Mouse (Mus musculus): ENCODE results near the gene Dnhd1. TPM values are rescaled to one million over a fixed set of nuclear protein-coding genes. Genes with fewer than 3 reads are reported as not detected.
"Not testable (repeated sequence)": the region's sequence is repeated elsewhere in the genome, so short reads cannot be mapped to it uniquely, and the experiment has no call there.

The Dnhd1 gene
- polyA plus RNA-seq, 1 experiment from 2014 or later = 1.4 TPM

DNA sequence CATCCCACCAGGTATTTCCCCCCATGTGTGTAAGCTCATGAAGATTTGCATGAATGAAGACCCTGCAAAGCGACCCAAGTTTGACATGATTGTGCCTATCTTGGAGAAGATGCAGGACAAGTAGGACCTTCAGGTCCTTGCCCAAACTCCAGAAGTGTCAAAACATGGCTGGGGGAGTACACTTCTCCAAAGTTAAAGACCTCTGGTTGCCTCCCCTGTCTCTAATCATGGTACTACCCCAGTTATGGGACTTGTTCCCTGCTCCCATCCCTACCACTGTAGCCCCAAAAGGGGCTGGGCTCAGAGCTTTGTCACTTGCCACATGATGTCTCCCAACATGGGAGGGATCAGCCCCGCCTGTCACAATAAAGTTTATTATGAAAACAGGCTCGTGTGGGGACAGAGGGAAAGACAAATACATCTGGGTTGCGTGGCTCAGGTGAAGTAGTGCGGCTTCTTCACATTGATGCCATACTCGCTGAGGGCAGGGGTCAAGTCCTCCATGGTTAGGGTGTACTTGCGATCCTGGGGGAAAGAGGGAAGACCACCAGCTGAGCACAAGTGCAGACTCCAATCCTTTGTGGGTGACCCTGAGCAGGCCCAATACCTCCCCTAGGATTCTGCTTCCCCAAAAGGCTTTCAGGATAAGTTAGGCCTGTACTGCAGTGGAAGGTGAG, 92.0 kb downstream of the Dnhd1 start:
- not testable (repeated sequence) for H3K9me3 ChIP-seq (replicated peaks; ENCODE audit: control insufficient read depth, low read length); H3K27me3 ChIP-seq (ENCODE audit: control insufficient read depth, insufficient read depth, low read length); H3K27ac ChIP-seq (ENCODE audit: low read length); H3K9ac ChIP-seq (ENCODE audit: low read length); ATAC-seq (ENCODE audit: insufficient read depth, low FRiP score)
- Histone ChIP-seq H3K36me3 (ENCODE audit: control insufficient read depth, insufficient read depth, low read length) (peaks cover 14% of the 10 kb centered on the region), H3K4me3 (replicated peaks; ENCODE audit: low read length) (peak overlapping the region; percentile 73), H3K4me2 (ENCODE audit: low read depth, low read length) (peak overlapping the region; percentile 72; the same call in 1 of the 2 replicates), H3K4me1 (ENCODE audit: control insufficient read depth, insufficient read depth, low read length) (peaks cover 27% of the 10 kb centered on the region)
- 83% methylated on average over 7 of the region's 7 CpGs for WGBS

DNA sequence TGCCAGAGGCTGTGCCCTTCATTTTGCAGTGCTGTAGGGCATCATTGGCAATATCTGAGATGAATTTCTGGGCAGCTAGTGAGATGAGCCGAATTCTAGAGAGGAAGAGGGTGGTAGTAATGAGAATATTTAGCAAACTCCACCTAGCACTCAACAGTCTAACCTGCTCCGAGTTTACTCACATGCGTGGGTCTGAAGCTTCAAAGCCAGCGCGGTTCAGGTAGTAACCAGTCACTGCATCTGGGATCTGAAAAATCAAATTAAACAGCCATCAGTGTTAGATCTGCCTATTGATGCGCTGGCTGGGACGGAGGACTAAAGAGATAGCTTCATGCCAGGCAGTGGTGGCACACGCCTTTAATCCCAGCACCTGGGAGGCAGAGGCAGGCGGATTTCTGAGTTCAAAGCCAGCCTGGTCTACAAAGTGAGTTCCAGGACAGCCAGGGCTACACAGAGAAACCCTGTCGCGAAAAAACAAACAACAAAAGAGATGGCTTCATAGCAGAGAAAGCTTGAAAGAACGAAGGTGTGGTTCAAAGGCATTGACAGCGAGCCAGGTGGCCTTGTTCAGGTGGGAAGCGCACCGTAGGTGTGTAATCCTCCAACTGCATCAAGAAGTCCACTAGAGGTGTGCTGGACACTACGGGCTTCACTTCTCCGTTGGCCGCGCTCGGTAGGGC, 92.8 kb downstream of the Dnhd1 start:
- H3K4me2 ChIP-seq (ENCODE audit: low read depth, low read length) = peak overlapping the region; percentile 72
- H3K36me3 ChIP-seq (ENCODE audit: control insufficient read depth, insufficient read depth, low read length) = peaks cover 14% of the 10 kb centered on the region
- H3K27ac ChIP-seq (ENCODE audit: low read length) = peak overlapping the region; percentile 84; the same call in 1 of the 2 replicates
- peak overlapping the region; percentile 73 for H3K4me3 ChIP-seq (replicated peaks; ENCODE audit: low read length)
- peak; percentile 1; the same call in 1 of the 2 replicates for ATAC-seq (ENCODE audit: insufficient read depth, low FRiP score)
- WGBS = 31% methylated on average over 20 of the region's 20 CpGs
- H3K4me1 ChIP-seq (ENCODE audit: control insufficient read depth, insufficient read depth, low read length) = peaks cover 24% of the 10 kb centered on the region
- H3K9me3 ChIP-seq (replicated peaks; ENCODE audit: control insufficient read depth, low read length); H3K27me3 ChIP-seq (ENCODE audit: control insufficient read depth, insufficient read depth, low read length): not testable (repeated sequence)
- peak overlapping the region; percentile 90 for H3K9ac ChIP-seq (ENCODE audit: low read length)

DNA sequence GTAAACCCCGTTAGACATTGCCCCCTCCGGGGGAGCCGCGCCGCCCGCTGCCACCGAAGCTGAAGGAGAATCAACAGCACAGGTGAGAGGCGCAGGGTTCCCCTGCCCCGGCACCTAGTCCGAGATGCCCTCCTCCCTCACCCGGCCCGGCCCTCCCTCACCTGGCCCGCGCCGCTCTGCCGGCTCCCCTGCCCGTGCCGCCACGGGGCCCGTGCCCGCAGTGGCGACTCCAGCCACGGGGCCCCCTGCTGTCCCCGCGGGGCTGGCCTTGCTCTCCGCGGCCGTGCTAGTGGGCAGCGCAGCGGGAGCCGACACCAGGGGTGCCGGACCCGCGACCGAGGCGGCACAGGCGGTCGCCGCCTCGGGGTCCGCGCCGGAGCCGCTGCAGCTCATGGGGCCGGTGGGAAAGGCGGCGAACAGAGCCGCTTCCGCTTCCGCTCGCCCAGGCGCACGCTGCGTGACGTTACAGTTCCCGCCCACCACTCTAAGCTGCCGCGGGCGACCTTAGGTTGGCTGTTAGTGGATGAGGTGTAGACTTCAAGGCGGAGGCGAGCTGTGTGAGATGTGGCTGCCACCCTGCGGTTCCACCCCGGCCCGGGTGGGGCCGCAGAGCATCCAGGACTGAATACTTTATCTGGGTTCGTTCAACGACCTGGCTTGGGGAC, 93.4 kb downstream of the Dnhd1 start, which contains the start of gene Taf10:
Gene Taf10, minus strand, starts transcription at position 436 of the 665 bp plus-strand sequence.
- peak within 1 kb of the TSS; percentile 90 for H3K9ac ChIP-seq (ENCODE audit: low read length)
- peak within 1 kb of the TSS; percentile 72 for H3K4me2 ChIP-seq (ENCODE audit: low read depth, low read length)
- H3K36me3 ChIP-seq (ENCODE audit: control insufficient read depth, insufficient read depth, low read length) = peaks cover 14% of the 10 kb centered on the region
- peaks cover 20% of the 10 kb centered on the region for H3K4me1 ChIP-seq (ENCODE audit: control insufficient read depth, insufficient read depth, low read length)
- WGBS = under 1% methylated on average over 54 of the region's 67 CpGs
- no peaks in the 10 kb centered on the region for H3K9me3 ChIP-seq (replicated peaks; ENCODE audit: control insufficient read depth, low read length)
- peak; percentile 96 for ATAC-seq (ENCODE audit: insufficient read depth, low FRiP score)
- H3K27me3 ChIP-seq (ENCODE audit: control insufficient read depth, insufficient read depth, low read length) = no peaks in the 10 kb centered on the region
- H3K4me3 ChIP-seq (replicated peaks; ENCODE audit: low read length) = peak within 1 kb of the TSS; percentile 73
- peak within 1 kb of the TSS; percentile 84 for H3K27ac ChIP-seq (ENCODE audit: low read length)

DNA sequence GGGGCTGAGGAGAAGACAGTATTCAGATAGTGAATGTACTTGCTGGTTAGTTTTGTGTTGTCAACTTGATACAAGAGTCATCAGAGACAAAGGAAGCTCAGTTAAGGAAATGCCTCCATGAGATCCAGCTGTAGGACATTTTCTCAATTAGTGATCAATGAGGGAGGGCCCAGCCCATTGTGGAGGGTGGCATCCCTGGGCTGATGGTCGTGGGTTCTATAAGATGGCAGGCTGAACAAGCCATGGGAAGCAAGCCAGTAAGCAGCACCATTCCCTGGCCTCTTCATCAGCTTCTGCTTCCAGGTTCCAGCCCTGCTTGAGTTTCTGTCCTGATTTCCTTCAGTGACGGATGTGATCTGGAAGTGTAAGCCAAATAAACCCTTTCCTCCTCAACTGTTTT, 97.1 kb downstream of the Dnhd1 start:
- Histone ChIP-seq H3K9ac (ENCODE audit: low read length) (no peak overlapping the region), H3K27me3 (ENCODE audit: control insufficient read depth, insufficient read depth, low read length) (no peaks in the 10 kb centered on the region), H3K9me3 (replicated peaks; ENCODE audit: control insufficient read depth, low read length) (no peaks in the 10 kb centered on the region), H3K4me2 (ENCODE audit: low read depth, low read length) (no peak overlapping the region), H3K36me3 (ENCODE audit: control insufficient read depth, insufficient read depth, low read length) (no peaks in the 10 kb centered on the region; the same call in 1 of the 2 replicates), H3K4me3 (replicated peaks; ENCODE audit: low read length) (no peak overlapping the region), H3K4me1 (ENCODE audit: control insufficient read depth, insufficient read depth, low read length) (peaks cover 18% of the 10 kb centered on the region), H3K27ac (ENCODE audit: low read length) (no peak overlapping the region)
- WGBS = 76% methylated on average over 2 of the region's 2 CpGs
- ATAC-seq (ENCODE audit: insufficient read depth, low FRiP score) = no peak

DNA sequence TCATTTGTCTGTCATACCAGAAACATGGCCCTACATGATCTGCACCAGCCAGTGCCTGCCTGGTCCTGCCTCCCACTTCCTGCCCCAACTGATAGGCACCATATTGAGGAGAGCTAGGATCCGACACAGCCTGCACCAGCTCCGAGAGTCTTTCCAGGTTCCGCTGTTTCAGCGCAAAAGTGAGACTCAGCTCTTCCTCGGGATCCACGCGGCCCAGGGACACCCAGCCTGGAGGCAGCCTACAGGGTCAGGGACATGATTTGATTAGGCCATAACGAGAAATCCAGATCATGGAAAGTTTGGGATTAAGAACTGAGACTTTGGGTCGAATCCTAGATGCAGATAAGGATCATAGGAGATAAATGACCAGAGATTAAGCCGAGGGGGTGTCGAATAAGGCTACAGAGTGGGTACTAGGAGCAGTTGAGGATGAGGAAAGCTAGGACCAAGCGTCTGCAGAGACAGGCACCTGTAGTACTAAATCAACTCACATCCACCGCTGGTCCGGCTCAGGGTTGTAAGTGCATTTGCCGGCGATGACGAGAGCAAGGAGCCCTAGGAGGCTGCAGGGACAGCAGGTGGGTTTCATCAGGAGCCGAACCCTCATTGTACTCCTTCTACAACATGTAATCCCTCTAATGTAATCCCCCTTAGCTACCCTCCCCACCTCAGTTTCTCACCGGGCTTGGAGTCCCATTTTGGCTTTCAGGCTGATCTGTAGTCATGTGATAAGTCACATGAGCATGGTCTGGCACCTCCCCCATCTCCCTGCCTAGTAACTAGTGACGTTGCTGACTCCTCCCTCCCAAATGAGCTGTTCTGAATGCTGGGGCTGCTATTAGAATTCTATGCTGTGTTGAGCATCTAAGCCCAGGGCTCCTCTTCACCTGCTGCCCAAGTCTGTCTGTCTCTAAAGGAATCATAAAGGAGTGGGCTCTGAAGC, 101.1 kb downstream of the Dnhd1 start, which contains the start of gene Tpp1:
Gene Tpp1, minus strand, starts transcription at position 745 of the 943 bp plus-strand sequence.
- Histone ChIP-seq H3K27ac (ENCODE audit: low read length) (peak within 1 kb of the TSS; percentile 51; the same call in 1 of the 2 replicates), H3K4me3 (replicated peaks; ENCODE audit: low read length) (peak within 1 kb of the TSS; percentile 70), H3K36me3 (ENCODE audit: control insufficient read depth, insufficient read depth, low read length) (no peaks in the 10 kb centered on the region; the same call in 1 of the 2 replicates), H3K9me3 (replicated peaks; ENCODE audit: control insufficient read depth, low read length) (no peaks in the 10 kb centered on the region), H3K9ac (ENCODE audit: low read length) (peak within 1 kb of the TSS; percentile 83), H3K27me3 (ENCODE audit: control insufficient read depth, insufficient read depth, low read length) (no peaks in the 10 kb centered on the region), H3K4me1 (ENCODE audit: control insufficient read depth, insufficient read depth, low read length) (peaks cover 9% of the 10 kb centered on the region), H3K4me2 (ENCODE audit: low read depth, low read length) (peak within 1 kb of the TSS; percentile 73)
- 17% methylated on average over 20 of the region's 20 CpGs for WGBS
- ATAC-seq (ENCODE audit: insufficient read depth, low FRiP score) = peak; percentile 93

DNA sequence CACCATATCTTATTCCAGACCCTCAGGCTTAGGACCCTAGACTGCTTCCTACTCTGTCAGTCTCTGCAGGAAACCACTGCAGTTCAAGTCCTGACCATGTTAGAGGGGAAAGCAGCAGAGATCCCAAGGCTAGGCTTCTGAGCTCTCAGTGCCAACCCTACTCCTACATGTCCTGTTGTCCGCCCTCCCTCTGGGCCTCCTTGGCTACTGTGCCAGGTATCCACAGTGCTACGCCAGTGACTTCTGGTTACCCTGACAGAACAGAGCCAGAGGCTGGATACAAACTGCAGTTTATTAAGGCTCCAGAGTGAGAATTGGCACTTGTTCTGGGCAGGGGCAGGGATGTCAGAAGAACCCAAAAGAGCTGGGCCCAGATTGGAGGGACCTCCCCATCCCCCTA, 102.1 kb downstream of the Dnhd1 start:
- Histone ChIP-seq H3K9me3 (replicated peaks; ENCODE audit: control insufficient read depth, low read length) (no peaks in the 10 kb centered on the region), H3K36me3 (ENCODE audit: control insufficient read depth, insufficient read depth, low read length) (no peaks in the 10 kb centered on the region; the same call in 1 of the 2 replicates), H3K4me1 (ENCODE audit: control insufficient read depth, insufficient read depth, low read length) (peaks cover 9% of the 10 kb centered on the region), H3K4me2 (ENCODE audit: low read depth, low read length) (no peak overlapping the region), H3K27me3 (ENCODE audit: control insufficient read depth, insufficient read depth, low read length) (no peaks in the 10 kb centered on the region), H3K27ac (ENCODE audit: low read length) (no peak overlapping the region), H3K4me3 (replicated peaks; ENCODE audit: low read length) (no peak overlapping the region), H3K9ac (ENCODE audit: low read length) (no peak overlapping the region)
- no peak for ATAC-seq (ENCODE audit: insufficient read depth, low FRiP score)
- 89% methylated on average over 2 of the region's 2 CpGs for WGBS

DNA sequence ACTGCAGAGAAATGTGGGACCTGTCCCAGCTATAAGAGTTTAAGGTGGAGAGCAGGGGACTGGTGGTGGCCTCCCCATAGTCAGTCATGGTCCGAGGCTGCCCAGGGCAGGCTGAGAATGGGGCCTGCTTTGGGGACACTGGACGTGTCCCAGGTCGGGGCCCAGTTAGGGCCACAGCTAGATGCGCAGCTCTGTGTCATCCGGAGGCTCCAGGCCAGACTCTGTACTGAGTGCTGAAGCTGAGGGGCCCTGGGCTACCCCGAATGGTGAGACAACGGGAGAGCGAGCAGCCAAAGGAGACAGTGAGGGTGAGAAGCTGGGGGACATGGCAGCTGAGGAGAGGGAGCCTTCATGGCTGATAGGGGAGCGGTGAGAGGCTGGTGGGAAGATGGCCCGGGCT, 102.7 kb downstream of the Dnhd1 start:
- Histone ChIP-seq H3K36me3 (ENCODE audit: control insufficient read depth, insufficient read depth, low read length) (no peaks in the 10 kb centered on the region; the same call in 1 of the 2 replicates), H3K4me3 (replicated peaks; ENCODE audit: low read length) (no peak overlapping the region), H3K4me2 (ENCODE audit: low read depth, low read length) (no peak overlapping the region), H3K27me3 (ENCODE audit: control insufficient read depth, insufficient read depth, low read length) (no peaks in the 10 kb centered on the region), H3K9ac (ENCODE audit: low read length) (no peak overlapping the region), H3K9me3 (replicated peaks; ENCODE audit: control insufficient read depth, low read length) (no peaks in the 10 kb centered on the region), H3K27ac (ENCODE audit: low read length) (no peak overlapping the region), H3K4me1 (ENCODE audit: control insufficient read depth, insufficient read depth, low read length) (peaks cover 9% of the 10 kb centered on the region)
- no peak for ATAC-seq (ENCODE audit: insufficient read depth, low FRiP score)
- 91% methylated on average over 10 of the region's 10 CpGs for WGBS

DNA sequence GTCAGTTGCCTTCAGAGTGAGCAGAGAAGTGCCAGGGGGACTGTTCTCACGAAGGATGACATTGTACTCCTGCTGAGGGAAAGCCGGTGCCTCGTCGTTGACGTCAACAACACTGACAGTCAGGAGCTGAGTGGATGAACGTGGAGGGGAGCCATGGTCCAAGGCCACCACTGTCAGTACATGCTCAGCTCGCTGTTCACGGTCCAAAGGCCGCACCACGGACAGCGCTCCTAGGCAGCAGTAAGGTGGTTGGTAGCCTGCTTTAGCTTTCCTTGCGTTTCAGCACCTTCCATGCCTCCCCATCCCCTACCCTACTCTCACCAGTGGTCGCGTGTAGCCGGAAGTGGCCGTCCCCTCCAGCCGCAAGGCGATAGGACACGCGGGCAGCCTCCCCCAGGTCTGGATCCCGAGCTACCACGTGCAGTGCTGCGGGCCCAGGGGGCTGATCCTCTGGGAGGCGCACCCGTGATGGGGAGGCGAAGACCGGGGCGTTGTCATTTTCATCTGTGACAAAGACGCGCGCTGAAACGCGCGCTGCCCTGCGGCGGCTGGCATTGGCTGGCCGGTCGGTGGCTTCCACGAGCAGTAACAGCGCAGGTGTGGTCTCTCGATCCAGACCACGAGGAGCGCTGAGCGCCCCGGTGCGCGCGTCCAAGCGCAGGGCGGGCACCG, 111.3 kb downstream of the Dnhd1 start:
- Histone ChIP-seq H3K9me3 (replicated peaks; ENCODE audit: control insufficient read depth, low read length) (no peaks in the 10 kb centered on the region), H3K36me3 (ENCODE audit: control insufficient read depth, insufficient read depth, low read length) (peaks cover 19% of the 10 kb centered on the region), H3K4me2 (ENCODE audit: low read depth, low read length) (peak overlapping the region; percentile 56), H3K4me3 (replicated peaks; ENCODE audit: low read length) (peak overlapping the region; percentile 25), H3K27me3 (ENCODE audit: control insufficient read depth, insufficient read depth, low read length) (no peaks in the 10 kb centered on the region), H3K9ac (ENCODE audit: low read length) (no peak overlapping the region), H3K27ac (ENCODE audit: low read length) (no peak overlapping the region), H3K4me1 (ENCODE audit: control insufficient read depth, insufficient read depth, low read length) (no peaks in the 10 kb centered on the region)
- no peak for ATAC-seq (ENCODE audit: insufficient read depth, low FRiP score)
- WGBS = 38% methylated on average over 51 of the region's 51 CpGs

Data from stomach, embryonic 16.5 days (tissue).